Mouse (Mus musculus) heart, adult 11 months (tissue): ENCODE data around the gene Slc41a3.

Experiments used
- DNase-seq: peaks from one replicate; pipeline ENCODE4 v3.0.0; 2022

The Slc41a3 gene

DNA sequence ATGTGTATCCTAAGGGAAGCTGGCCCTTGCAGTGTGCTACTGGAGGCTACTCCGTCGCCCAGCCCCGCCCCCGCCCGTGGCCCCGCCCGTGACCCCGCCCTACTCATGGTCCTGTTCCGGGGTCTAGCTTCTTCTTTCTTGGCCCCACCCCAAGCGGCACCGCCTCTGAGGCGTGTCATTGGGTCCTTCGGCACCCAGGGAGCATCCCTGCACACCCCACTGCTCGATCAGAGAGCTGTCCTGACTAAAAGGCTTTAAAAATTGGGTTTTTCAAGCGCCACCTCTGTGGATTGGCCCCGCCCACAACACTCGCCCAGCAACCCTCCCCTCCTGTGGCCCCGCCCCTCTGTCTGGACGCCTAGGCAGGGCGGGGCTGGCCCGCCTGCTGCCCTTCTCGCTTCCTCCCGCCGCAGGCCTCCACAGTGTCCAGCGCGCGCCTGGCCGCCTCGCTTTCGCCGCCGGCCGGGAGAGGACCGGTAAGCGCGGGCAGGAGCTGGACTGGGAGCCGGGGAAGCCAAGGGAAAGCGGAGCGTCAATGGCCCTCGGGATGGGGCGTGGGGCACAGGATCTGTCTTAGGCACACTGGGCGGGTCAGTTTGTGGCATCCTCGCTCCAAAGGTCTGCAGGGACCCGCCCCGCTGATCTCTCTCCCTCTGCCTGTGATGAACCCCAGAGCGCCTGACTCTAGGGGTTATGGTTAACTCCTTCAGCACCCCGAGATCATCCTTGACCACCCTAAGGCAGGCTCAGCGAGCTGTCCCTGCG, at the start of gene Slc41a3:
Slc41a3 (plus strand) TSS at position 193 of the 765 bp plus-strand sequence.
- DNase-seq: peak; percentile 100

DNA sequence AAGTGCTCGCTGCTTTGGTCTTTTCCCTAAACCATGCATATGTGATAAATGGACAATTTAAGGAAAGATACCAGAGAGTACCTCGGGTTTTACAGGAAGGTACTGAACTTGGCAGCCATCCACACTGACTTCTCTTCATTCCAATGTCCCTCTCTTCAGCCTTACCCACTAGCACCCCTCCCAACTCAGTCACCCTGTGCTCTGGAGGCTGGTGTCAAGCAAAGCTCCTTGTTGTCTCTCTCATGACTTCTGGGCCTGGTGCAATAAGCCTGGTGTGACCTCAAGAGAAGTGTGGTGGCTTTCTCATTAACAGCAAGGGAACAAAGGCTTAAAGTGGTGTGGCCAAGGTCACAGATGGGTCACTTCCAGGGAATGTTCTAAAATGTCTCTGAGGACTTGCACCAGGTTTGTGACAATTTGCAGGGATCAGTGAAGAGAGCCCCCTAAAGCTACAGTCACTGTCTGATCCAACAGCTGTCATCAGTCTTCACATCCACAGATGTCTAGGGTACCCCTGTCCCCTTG, 47.9 kb upstream of the Slc41a3 start:
- DNase-seq: peak; percentile 97

- DNase-seq: peak; percentile 91
These were observed 47.4 kb upstream of the Slc41a3 start for GRCm38 (mm10) chr6:90557077-90557476.

GRCm38 (mm10) chr6:90557829-90558693, 46.5 kb upstream of the Slc41a3 start:
- DNase-seq: no peak

DNA sequence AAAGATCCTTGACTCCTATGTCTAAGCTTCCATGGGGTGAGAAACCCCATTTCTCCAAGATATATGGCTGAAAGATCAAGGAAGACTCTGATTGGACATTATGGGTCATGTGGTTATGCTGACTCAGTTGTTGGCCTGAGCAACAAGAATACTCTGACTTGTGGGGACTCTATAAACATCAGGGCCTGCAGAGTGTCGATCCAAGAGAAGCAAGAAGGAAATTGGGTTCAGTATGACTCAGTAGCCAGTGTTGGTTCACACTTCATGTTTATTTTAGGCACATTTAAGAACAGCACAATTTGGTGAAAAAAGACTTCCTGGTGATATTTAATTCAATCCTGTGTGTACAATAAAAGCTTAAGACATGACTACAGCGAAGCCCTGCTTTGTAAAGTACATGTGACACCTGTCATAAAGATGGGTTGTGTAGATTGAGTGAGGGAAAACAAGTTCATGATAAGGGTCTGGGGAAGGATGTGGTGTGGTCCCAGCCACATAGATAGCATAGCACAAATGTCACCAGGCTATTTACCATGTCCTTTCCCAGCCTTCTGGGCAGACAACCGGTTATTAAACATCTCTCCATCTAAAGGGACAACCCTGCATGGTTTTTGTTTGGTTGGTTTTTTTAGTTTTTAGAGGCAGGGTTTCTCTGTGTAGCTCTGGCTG, 44.0 kb upstream of the Slc41a3 start:
- DNase-seq: no peak

GRCm38 (mm10) chr6:90561234-90561781, 43.2 kb upstream of the Slc41a3 start:
- no peak for DNase-seq

DNA sequence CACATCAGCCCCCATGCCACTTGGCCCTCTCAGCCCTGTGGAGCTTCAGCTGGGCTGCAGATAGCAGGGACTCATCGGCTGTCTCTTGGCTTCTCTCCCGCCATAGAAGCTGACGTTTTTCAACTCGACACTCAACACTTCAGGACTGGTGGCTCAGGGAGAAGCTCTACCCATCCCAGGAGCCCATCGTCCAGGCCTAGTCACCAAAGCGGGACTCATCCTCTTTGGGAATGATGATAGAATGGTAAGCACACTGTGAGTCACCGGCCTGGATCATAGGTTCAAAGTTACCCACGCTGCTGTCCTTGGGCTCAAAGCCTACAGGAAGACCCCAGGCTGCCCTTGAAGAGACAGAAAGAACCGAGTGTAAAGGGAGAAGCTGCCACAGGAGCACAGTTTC, 40.3 kb upstream of the Slc41a3 start:
- peak; percentile 75 for DNase-seq

DNA sequence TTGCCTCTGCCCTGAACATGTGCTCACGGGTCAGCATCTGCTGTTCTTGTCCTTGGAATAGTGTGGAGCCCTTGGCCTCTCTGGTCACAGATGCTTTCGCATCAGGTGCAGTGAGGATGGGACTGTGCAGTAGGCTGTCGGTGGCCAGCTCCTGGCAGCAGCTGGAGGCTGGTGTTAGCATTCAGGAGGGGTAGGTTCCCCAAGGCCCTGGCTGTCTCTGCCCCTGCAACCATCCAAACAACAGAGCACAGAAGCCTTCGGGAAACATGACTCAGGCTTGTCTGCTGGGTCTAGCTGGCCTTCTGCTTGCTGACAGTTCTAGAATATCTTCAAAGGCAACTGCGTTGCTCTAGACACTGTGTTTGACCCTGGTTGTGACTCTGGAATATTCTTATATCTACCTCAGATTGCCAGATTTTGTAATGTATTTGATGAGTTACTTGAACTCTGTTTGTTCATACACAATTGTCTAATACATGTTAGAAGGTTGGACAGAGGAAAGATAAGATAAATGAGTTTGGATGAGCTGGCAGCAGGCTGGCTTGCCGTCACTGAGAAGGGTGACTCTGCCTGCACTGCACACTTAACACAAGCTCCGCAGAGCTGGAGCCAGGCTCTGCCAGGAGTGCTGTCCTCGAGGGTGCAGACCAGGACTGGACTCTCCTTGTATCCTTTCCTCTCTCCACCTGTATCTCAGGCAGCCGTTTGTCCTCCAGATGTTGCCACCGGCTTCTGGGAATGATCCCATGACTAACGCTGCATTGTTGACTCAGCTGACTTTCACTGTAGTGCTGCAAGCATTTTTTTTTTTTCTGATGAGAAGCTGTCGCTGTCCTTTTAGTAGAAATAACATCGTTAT, 38.9 kb upstream of the Slc41a3 start:
- DNase-seq: peak; percentile 82

- peak; percentile 80 for DNase-seq
These were observed 37.0 kb upstream of the Slc41a3 start for GRCm38 (mm10) chr6:90567486-90567885.

GRCm38 (mm10) chr6:90567928-90568327, 36.6 kb upstream of the Slc41a3 start:
- no peak for DNase-seq

DNA sequence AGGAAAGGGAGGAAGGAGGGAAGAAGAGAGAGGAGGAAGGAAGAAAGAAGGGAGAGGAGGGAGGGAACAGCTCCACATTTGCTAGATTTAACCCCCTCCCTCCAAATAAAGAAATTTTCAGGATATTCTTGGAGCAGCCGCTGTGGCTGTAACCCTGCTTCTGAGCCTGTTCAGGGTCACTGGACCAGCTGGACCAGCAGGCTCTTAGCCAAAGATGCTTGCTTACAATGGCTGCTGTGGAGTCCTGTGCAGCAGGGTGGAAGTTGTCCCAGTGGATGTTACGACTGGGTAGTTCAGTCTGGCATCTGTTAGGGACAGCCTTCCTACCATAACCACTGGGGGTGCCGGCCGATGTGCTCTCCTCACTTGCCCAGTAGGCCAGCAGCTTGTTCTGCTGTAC, 35.8 kb upstream of the Slc41a3 start:
- no peak for DNase-seq

DNA sequence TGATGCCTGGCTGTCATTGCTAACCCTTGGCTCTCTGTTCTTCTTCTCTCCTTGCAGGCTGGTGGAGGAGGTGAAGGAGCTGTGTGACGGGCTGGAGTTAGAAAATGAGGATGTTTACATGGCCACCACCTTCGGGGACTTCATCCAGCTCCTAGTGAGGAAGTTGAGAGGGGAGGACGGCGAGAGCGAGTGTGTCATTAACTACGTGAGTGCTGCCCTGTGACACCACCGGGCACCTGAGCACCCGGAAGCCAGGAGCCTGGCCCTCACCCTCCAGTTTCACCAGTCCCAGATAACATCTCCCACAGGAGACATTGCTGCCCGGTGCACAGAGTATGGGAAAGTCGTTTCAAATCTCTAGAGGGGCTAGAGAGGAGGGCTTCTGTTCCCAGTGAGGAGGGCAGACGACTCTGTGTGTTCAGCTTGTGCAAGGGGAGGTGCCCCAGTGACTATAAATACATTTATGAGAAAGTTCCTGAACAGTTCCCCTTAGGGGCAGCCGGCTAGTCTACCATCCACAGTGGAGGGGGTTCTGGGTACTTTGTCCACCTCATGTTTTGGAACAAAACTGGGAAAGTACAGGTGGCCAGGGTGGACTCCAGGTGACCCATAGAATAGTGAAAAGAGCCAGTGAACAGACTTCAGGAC, 34.7 kb upstream of the Slc41a3 start:
- no peak for DNase-seq

DNA sequence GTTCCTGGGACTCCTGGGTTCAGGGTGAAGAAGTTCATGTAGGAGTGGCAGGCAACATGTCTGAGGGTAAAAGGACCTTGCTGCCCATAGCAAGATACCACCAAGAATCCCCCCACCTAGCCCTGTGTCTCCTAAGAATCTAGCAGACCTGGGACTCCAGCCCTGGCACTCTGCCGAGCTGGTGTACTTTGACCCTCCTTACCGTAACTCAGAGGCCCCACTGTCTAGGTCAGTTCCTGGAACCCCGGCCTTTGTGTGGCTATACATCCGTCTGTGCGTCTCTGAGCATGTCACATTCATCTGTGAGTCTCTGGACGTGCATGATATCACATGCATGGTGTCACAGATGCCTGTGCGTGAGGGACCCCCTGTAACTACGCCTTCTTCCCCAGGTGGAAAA, 34.1 kb upstream of the Slc41a3 start:
- peak; percentile 64 for DNase-seq

GRCm38 (mm10) chr6:90575261-90575715, 29.2 kb upstream of the Slc41a3 start:
- peak; percentile 92 for DNase-seq

DNA sequence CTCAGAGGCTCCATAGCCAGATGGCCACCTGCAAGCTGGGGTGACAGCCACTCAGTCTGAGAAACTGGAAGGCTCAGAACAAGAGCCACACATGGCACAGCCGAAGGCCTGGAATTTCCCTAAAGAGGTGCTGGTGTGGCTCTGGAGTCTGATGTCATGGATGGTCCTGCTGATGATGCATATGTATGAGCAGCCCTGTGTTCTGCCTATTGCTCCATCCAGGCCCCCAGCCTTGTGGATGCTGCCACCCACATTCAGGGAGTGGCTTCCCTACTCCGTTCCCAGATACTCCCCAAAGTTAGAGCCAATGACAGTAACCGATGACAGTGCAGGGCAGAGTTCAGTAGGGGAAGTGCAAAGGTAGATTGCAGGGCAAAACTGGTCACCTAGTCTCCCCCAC, 26.4 kb upstream of the Slc41a3 start:
- peak; percentile 71 for DNase-seq

DNA sequence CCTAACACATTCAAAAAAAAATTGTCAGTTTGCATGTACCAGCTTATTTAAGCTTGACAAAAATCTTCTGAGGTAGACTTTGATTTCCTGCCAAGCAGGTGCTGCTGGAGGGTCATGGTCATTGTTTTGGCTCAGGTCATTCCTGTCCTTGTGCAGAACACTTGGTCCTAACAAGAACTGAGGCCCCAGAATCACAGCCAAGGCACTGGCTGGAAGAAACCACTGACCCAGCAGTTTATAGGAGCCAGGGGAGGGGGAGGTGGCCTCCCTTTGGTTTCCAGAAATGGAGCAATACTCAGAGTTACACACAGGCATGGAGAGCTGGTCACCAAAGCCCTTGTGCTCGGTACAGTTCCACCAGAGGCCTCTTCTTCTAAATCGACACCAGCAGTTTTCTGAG, 22.2 kb upstream of the Slc41a3 start:
- no peak for DNase-seq

GRCm38 (mm10) chr6:90588113-90588512, 16.4 kb upstream of the Slc41a3 start:
- no peak for DNase-seq

DNA sequence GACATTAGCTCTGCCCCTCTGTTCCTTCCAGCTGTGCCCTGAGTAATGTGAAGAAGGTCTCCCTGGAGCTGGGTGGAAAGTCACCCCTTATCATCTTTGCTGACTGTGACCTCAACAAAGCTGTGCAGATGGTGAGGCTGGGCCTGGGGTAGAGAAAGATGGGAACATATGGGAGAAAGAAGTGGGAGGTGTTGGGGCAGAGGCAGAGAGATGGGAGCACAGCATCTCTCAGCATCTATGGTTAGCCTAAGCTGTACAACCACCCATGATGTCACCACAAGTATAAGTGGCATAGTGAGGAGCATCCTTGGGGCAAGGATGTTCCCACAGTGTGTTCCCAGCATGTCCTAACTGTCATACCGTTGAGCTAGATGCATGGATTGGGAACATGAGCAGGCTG, 13.8 kb upstream of the Slc41a3 start:
- no peak for DNase-seq

- no peak for DNase-seq
These were observed 9.6 kb upstream of the Slc41a3 start for GRCm38 (mm10) chr6:90594972-90595371.

- peak; percentile 84 for DNase-seq
These were observed 7.5 kb upstream of the Slc41a3 start for GRCm38 (mm10) chr6:90597060-90597459.

GRCm38 (mm10) chr6:90597592-90597991, 6.9 kb upstream of the Slc41a3 start:
- DNase-seq: peak; percentile 95
